20 mouse cellular contexts compared by ENCODE assay signal in genomic region chr17:26956309-26956708, GRCm38 (mm10). TPM values are rescaled to one million over a fixed set of nuclear protein-coding genes. Genes with fewer than 3 reads are reported as not detected.
A peak's percentile ranks its signal among the peaks of the same experiment; 100 is the strongest.
DNase-seq lines count a peak whose midpoint lies in the region; ATAC-seq and TF ChIP-seq lines count a peak whose summit lies in the region.
"Had no signal": no experiment of that assay in that cellular context is flagged by ENCODE, and none has a peak within 500 bp of the region (broad histone marks: within the 10 kb centered on the region; RNA-seq: fewer than 3 reads in every experiment).

No protein-coding gene starts in this region.

- H3ac ChIP-seq in C2C12 (ENCODE audit: control insufficient read depth, insufficient read length, low read depth), result no peak overlapping the region

- peaks cover 68% of the 10 kb centered on the region for H3K36me3 ChIP-seq in hindbrain, embryonic 12.5 days
- H3K36me3 ChIP-seq in hindbrain, embryonic 10.5 days, result peaks cover 77% of the 10 kb centered on the region
- H3K36me3 ChIP-seq in C2C12 (ENCODE audit: control insufficient read depth, insufficient read depth), result no peaks in the 10 kb centered on the region
- no peaks in the 10 kb centered on the region for H3K36me3 ChIP-seq in liver, embryonic 16.5 days (ENCODE audit: control insufficient read depth, insufficient read depth)
- H3K36me3 ChIP-seq in forebrain, embryonic 16.5 days (ENCODE audit: control insufficient read depth, insufficient read depth), result peaks cover 34% of the 10 kb centered on the region

- no peaks in the 10 kb centered on the region for H3K79me2 ChIP-seq in C2C12 (ENCODE audit: control insufficient read depth, insufficient read depth)

- no peak overlapping the region for H3K4me3 ChIP-seq in hindbrain, embryonic 12.5 days
- no peak overlapping the region for H3K4me3 ChIP-seq in hindbrain, embryonic 10.5 days
- H3K4me3 ChIP-seq in C2C12 (ENCODE audit: insufficient read depth, poor library complexity, severe bottlenecking), result no peak overlapping the region
- peak overlapping the region; percentile 55 for H3K4me3 ChIP-seq in liver, embryonic 16.5 days (ENCODE audit: low read depth, low read length)
- H3K4me3 ChIP-seq in forebrain, embryonic 16.5 days (replicated peaks; ENCODE audit: low read length), result no peak overlapping the region
- H3K4me3 ChIP-seq: embryonic facial prominence, embryonic 12.5 days; forebrain, embryonic 10.5 days; heart, embryonic 15.5 days; megakaryocyte, embryonic 14.5 days; myocyte had no signal

- no peak for TF ChIP-seq CTCF in C2C12 (IDR thresholded peaks at IDR 0.05; ENCODE audit: control insufficient read depth, insufficient read depth, insufficient read length)

- H3K9ac ChIP-seq in hindbrain, embryonic 12.5 days, result no peak overlapping the region
- H3K9ac ChIP-seq in liver, embryonic 16.5 days (ENCODE audit: low read depth, low read length), result peak overlapping the region; percentile 51
- no peak overlapping the region for H3K9ac ChIP-seq in forebrain, embryonic 16.5 days (replicated peaks; ENCODE audit: low read depth, low read length)
- H3K9ac ChIP-seq: embryonic facial prominence, embryonic 12.5 days; heart, embryonic 15.5 days had no signal

- DNase-seq in hindbrain, embryonic 10.5 days (ENCODE audit: low spot score), result no peak
- no peak for DNase-seq in testis, postnatal 14 days (ENCODE audit: low spot score)
- no peak for DNase-seq in gastrocnemius, postnatal 25 days
- DNase-seq: cerebellum, adult 11 months; heart, adult 18-20 months; kidney, adult 2 months; kidney, postnatal 10 days; lung, adult 2 months; midbrain, embryonic 14.5 days; right cerebral cortex, postnatal 4 days had no signal

- H3K4me1 ChIP-seq in hindbrain, embryonic 12.5 days, result peaks cover 32% of the 10 kb centered on the region
- peaks cover 34% of the 10 kb centered on the region for H3K4me1 ChIP-seq in hindbrain, embryonic 10.5 days (replicated peaks)
- H3K4me1 ChIP-seq in liver, embryonic 16.5 days (ENCODE audit: control insufficient read depth, low read depth, low read length), result peaks cover 57% of the 10 kb centered on the region
- H3K4me1 ChIP-seq in forebrain, embryonic 16.5 days (replicated peaks; ENCODE audit: control insufficient read depth, insufficient read depth, low read length), result peaks cover 26% of the 10 kb centered on the region

- no peaks in the 10 kb centered on the region for H3K79me3 ChIP-seq in C2C12 (ENCODE audit: low read depth)

- H3K4me2 ChIP-seq in hindbrain, embryonic 12.5 days (replicated peaks), result no peak overlapping the region
- H3K4me2 ChIP-seq in liver, embryonic 16.5 days (ENCODE audit: low read depth, low read length), result peak overlapping the region; percentile 63
- H3K4me2 ChIP-seq in forebrain, embryonic 16.5 days (ENCODE audit: low read length), result no peak overlapping the region
- H3K4me2 ChIP-seq: embryonic facial prominence, embryonic 12.5 days; heart, embryonic 15.5 days had no signal

- no peaks in the 10 kb centered on the region for H3K27me3 ChIP-seq in hindbrain, embryonic 12.5 days
- peaks cover 19% of the 10 kb centered on the region for H3K27me3 ChIP-seq in hindbrain, embryonic 10.5 days (ENCODE audit: insufficient read depth, poor library complexity, severe bottlenecking)
- H3K27me3 ChIP-seq in C2C12 (ENCODE audit: control insufficient read depth, insufficient read depth, insufficient read length), result no peaks in the 10 kb centered on the region
- peaks cover 11% of the 10 kb centered on the region for H3K27me3 ChIP-seq in liver, embryonic 16.5 days (ENCODE audit: control insufficient read depth, insufficient read depth, low read depth, low read length)
- no peaks in the 10 kb centered on the region for H3K27me3 ChIP-seq in forebrain, embryonic 16.5 days (replicated peaks; ENCODE audit: control insufficient read depth, insufficient read depth, low read length)
- H3K27me3 ChIP-seq: embryonic facial prominence, embryonic 12.5 days; heart, embryonic 15.5 days had no signal

- peak overlapping the region; percentile 23; the same call in 1 of the 2 replicates for H3K27ac ChIP-seq in hindbrain, embryonic 12.5 days
- no peak overlapping the region for H3K27ac ChIP-seq in hindbrain, embryonic 10.5 days
- H3K27ac ChIP-seq in liver, embryonic 16.5 days (ENCODE audit: low read length), result peak overlapping the region; percentile 81
- H3K27ac ChIP-seq in forebrain, embryonic 16.5 days (ENCODE audit: low read length), result no peak overlapping the region
- H3K27ac ChIP-seq: embryonic facial prominence, embryonic 12.5 days; forebrain, embryonic 10.5 days; heart, embryonic 15.5 days had no signal

- H3K9me3 ChIP-seq in hindbrain, embryonic 12.5 days (replicated peaks), result no peaks in the 10 kb centered on the region
- no peaks in the 10 kb centered on the region for H3K9me3 ChIP-seq in hindbrain, embryonic 10.5 days
- H3K9me3 ChIP-seq in liver, embryonic 16.5 days (replicated peaks; ENCODE audit: control insufficient read depth, low read length), result no peaks in the 10 kb centered on the region
- H3K9me3 ChIP-seq in forebrain, embryonic 16.5 days (ENCODE audit: control insufficient read depth, low read length), result no peaks in the 10 kb centered on the region
- H3K9me3 ChIP-seq: embryonic facial prominence, embryonic 12.5 days; forebrain, embryonic 10.5 days; heart, embryonic 15.5 days; megakaryocyte, embryonic 14.5 days had no signal

- 89% methylated on average over 5 of the region's 5 CpGs for WGBS in hindbrain, embryonic 12.5 days
- 87% methylated on average over 5 of the region's 5 CpGs for WGBS in hindbrain, embryonic 10.5 days
- 53% methylated on average over 5 of the region's 5 CpGs for WGBS in liver, embryonic 16.5 days (ENCODE audit: insufficient replicate concordance)
- WGBS in forebrain, embryonic 16.5 days, result 82% methylated on average over 5 of the region's 5 CpGs

- no peak for ATAC-seq in hindbrain, embryonic 12.5 days (ENCODE audit: low FRiP score)
- peak; percentile 47; the same call in 1 of the 2 replicates for ATAC-seq in erythroblast, adult 5-6 weeks (replicated peaks; ENCODE audit: low FRiP score, poor library complexity, severe bottlenecking)
- no peak for ATAC-seq in liver, embryonic 16.5 days (ENCODE audit: low read depth)
- ATAC-seq in forebrain, embryonic 16.5 days, result no peak

TF ChIP-seq in C2C12, 6 proteins besides CTCF, POLR2A, EP300 and RAD21 (continues in another document):
- no peak for TF ChIP-seq MAX (IDR thresholded peaks at IDR 0.05)

RNA-seq across cellular contexts. Expression of gene Syngap1, which starts 15.3 kb away (rescaled TPM):
- polyA plus RNA-seq in hindbrain, embryonic 12.5 days (2016; fragmentation: Nextera tagmentation; extraction: Ambion mirVana), result 4.2 and 4.4 TPM in 2 replicates
- polyA plus RNA-seq in hindbrain, embryonic 10.5 days (2016; fragmentation: Nextera tagmentation; extraction: Ambion mirVana), result 2.0 TPM in 2 replicates
- polyA plus RNA-seq in C2C12 (2012; fragmentation: generic; extraction: Trizol), result 3.0 TPM
- total RNA-seq in erythroblast, adult 5-6 weeks (2015; ENCODE audit: low replicate concordance), result 0.42 and 2.5 TPM in 2 replicates
- total RNA-seq in erythroblast, adult 5-6 weeks (2017; ENCODE audit: low replicate concordance), result 0.60 and 5.3 TPM in 2 replicates
- 0.21 and 0.33 TPM in 2 replicates for polyA plus RNA-seq in liver, embryonic 16.5 days (2015; fragmentation: Nextera tagmentation; extraction: Ambion mirVana)
- polyA plus RNA-seq in forebrain, embryonic 16.5 days (2015; fragmentation: Nextera tagmentation; extraction: Ambion mirVana), result 5.4 and 5.8 TPM in 2 replicates
- 1 to 10 TPM; 2.7 to 4.7 TPM for total RNA-seq in gastrocnemius, postnatal 25 days (2021)

RNA-seq across cellular contexts. Expression of gene Zbtb9, which starts 16.7 kb away (rescaled TPM):
- polyA plus RNA-seq in hindbrain, embryonic 12.5 days (2016; fragmentation: Nextera tagmentation; extraction: Ambion mirVana), result 19.4 and 19.7 TPM in 2 replicates
- polyA plus RNA-seq in hindbrain, embryonic 10.5 days (2016; fragmentation: Nextera tagmentation; extraction: Ambion mirVana), result 16.5 and 19.9 TPM in 2 replicates
- polyA plus RNA-seq in C2C12 (2012; fragmentation: generic; extraction: Trizol), result 6.8 TPM
- 1.3 TPM in 1 of 2 replicates, not detected in the other for total RNA-seq in erythroblast, adult 5-6 weeks (2015; ENCODE audit: low replicate concordance)
- total RNA-seq in erythroblast, adult 5-6 weeks (2017; ENCODE audit: low replicate concordance), result 5.3 and 6.0 TPM in 2 replicates
- polyA plus RNA-seq in liver, embryonic 16.5 days (2015; fragmentation: Nextera tagmentation; extraction: Ambion mirVana), result 5.0 and 5.5 TPM in 2 replicates
- polyA plus RNA-seq in forebrain, embryonic 16.5 days (2015; fragmentation: Nextera tagmentation; extraction: Ambion mirVana), result 17.5 and 19.1 TPM in 2 replicates
- total RNA-seq in gastrocnemius, postnatal 25 days (2021), result under 1 TPM; 0.43 to 0.92 TPM

RNA-seq across cellular contexts. Expression of gene Cuta, which starts 16.9 kb away (rescaled TPM):
- 131 and 149 TPM in 2 replicates for polyA plus RNA-seq in hindbrain, embryonic 12.5 days (2016; fragmentation: Nextera tagmentation; extraction: Ambion mirVana)
- polyA plus RNA-seq in hindbrain, embryonic 10.5 days (2016; fragmentation: Nextera tagmentation; extraction: Ambion mirVana), result 186 and 189 TPM in 2 replicates
- polyA plus RNA-seq in C2C12 (2012; fragmentation: generic; extraction: Trizol), result 166 TPM
- total RNA-seq in erythroblast, adult 5-6 weeks (2015; ENCODE audit: low replicate concordance), result 33.6 and 59.6 TPM in 2 replicates
- total RNA-seq in erythroblast, adult 5-6 weeks (2017; ENCODE audit: low replicate concordance), result 10.2 and 14.4 TPM in 2 replicates
- 73.9 and 80.2 TPM in 2 replicates for polyA plus RNA-seq in liver, embryonic 16.5 days (2015; fragmentation: Nextera tagmentation; extraction: Ambion mirVana)
- polyA plus RNA-seq in forebrain, embryonic 16.5 days (2015; fragmentation: Nextera tagmentation; extraction: Ambion mirVana), result 137 and 138 TPM in 2 replicates
- 10 to 100 TPM; 83.7 to 87.0 TPM for total RNA-seq in gastrocnemius, postnatal 25 days (2021)

RNA-seq across cellular contexts. Expression of gene Phf1, which starts 23.5 kb away (rescaled TPM):
- 14.6 and 15.7 TPM in 2 replicates for polyA plus RNA-seq in hindbrain, embryonic 12.5 days (2016; fragmentation: Nextera tagmentation; extraction: Ambion mirVana)
- polyA plus RNA-seq in hindbrain, embryonic 10.5 days (2016; fragmentation: Nextera tagmentation; extraction: Ambion mirVana), result 4.5 and 8.2 TPM in 2 replicates
- 7.3 TPM for polyA plus RNA-seq in C2C12 (2012; fragmentation: generic; extraction: Trizol)
- total RNA-seq in erythroblast, adult 5-6 weeks (2015; ENCODE audit: low replicate concordance), result 4.0 TPM in 2 replicates
- total RNA-seq in erythroblast, adult 5-6 weeks (2017; ENCODE audit: low replicate concordance), result 2.5 and 4.1 TPM in 2 replicates
- polyA plus RNA-seq in liver, embryonic 16.5 days (2015; fragmentation: Nextera tagmentation; extraction: Ambion mirVana), result 2.1 and 2.6 TPM in 2 replicates
- polyA plus RNA-seq in forebrain, embryonic 16.5 days (2015; fragmentation: Nextera tagmentation; extraction: Ambion mirVana), result 16.2 and 19.7 TPM in 2 replicates
- 1 to 10 TPM; 5.1 to 5.9 TPM for total RNA-seq in gastrocnemius, postnatal 25 days (2021)

RNA-seq across cellular contexts. Expression of gene Kifc5b, which starts 39.4 kb away (rescaled TPM):
- 5.4 and 5.5 TPM in 2 replicates for polyA plus RNA-seq in hindbrain, embryonic 12.5 days (2016; fragmentation: Nextera tagmentation; extraction: Ambion mirVana)
- polyA plus RNA-seq in hindbrain, embryonic 10.5 days (2016; fragmentation: Nextera tagmentation; extraction: Ambion mirVana), result 9.2 and 12.0 TPM in 2 replicates
- polyA plus RNA-seq in C2C12 (2012; fragmentation: generic; extraction: Trizol), result 30.9 TPM
- 3.3 and 5.6 TPM in 2 replicates for total RNA-seq in erythroblast, adult 5-6 weeks (2015; ENCODE audit: low replicate concordance)
- 18.9 and 30.1 TPM in 2 replicates for total RNA-seq in erythroblast, adult 5-6 weeks (2017; ENCODE audit: low replicate concordance)
- 4.6 and 5.3 TPM in 2 replicates for polyA plus RNA-seq in liver, embryonic 16.5 days (2015; fragmentation: Nextera tagmentation; extraction: Ambion mirVana)
- 3.1 and 6.8 TPM in 2 replicates for polyA plus RNA-seq in forebrain, embryonic 16.5 days (2015; fragmentation: Nextera tagmentation; extraction: Ambion mirVana)
- total RNA-seq in gastrocnemius, postnatal 25 days (2021), result under 1 TPM; 0.31 to 0.56 TPM

Comparison
In these comparisons a context has a peak if more than half of its experiments do, and no peak if none do; other contexts are left out.
1. H3K27ac ChIP-seq: peak in hindbrain, embryonic 12.5 days (single experiment) and liver, embryonic 16.5 days (single experiment); none in hindbrain, embryonic 10.5 days (single experiment) and forebrain, embryonic 16.5 days (single experiment).